Mouse (Mus musculus) frontal cortex, postnatal 14 days (tissue): ENCODE results near the gene Coro6.
A peak's percentile ranks its signal among the peaks of the same experiment; 100 is the strongest.

Experiments
- DNase-seq, 2 experiments: peaks; one replicate each; pipeline ENCODE4 v3.0.0; 2022; ENCODE audit warnings: low spot score in 2 of 2

Gene Coro6

GRCm38 (mm10) chr11:77462283-77463100 lies at the start of gene Coro6:
Coro6 (plus strand) TSS chr11:77462411.
- no peak for DNase-seq

- DNase-seq, result no peak
These were observed 47.9 kb upstream of the Coro6 start for GRCm38 (mm10) chr11:77414141-77414839.

GRCm38 (mm10) chr11:77416212-77417000 lies 45.8 kb upstream of the Coro6 start:
- no peak for DNase-seq

- no peak for DNase-seq
These were observed 44.2 kb upstream of the Coro6 start for GRCm38 (mm10) chr11:77418021-77418420.

GRCm38 (mm10) chr11:77423175-77423859 lies 38.9 kb upstream of the Coro6 start:
- no peak for DNase-seq

GRCm38 (mm10) chr11:77428446-77428845 lies 33.8 kb upstream of the Coro6 start:
- no peak for DNase-seq

GRCm38 (mm10) chr11:77437026-77437425 lies 25.2 kb upstream of the Coro6 start:
- DNase-seq, result no peak

- DNase-seq, result no peak
These were observed 22.1 kb upstream of the Coro6 start for GRCm38 (mm10) chr11:77440081-77440480.

- no peak for DNase-seq
These were observed 21.2 kb upstream of the Coro6 start for GRCm38 (mm10) chr11:77441020-77441419.

GRCm38 (mm10) chr11:77442186-77443170 lies 19.7 kb upstream of the Coro6 start:
- DNase-seq, result no peak

- DNase-seq, result no peak
These were observed 17.3 kb upstream of the Coro6 start for GRCm38 (mm10) chr11:77444939-77445338.

GRCm38 (mm10) chr11:77446628-77447041 lies 15.6 kb upstream of the Coro6 start:
- peak in 1 of 2 experiments; percentile 42 for DNase-seq

GRCm38 (mm10) chr11:77449224-77449623 lies 13.0 kb upstream of the Coro6 start:
- no peak for DNase-seq

- DNase-seq, result no peak
These were observed 10.5 kb upstream of the Coro6 start for GRCm38 (mm10) chr11:77451670-77452069.

- no peak for DNase-seq
These were observed 8.8 kb upstream of the Coro6 start for GRCm38 (mm10) chr11:77453388-77453787.

- no peak for DNase-seq
These were observed 6.3 kb upstream of the Coro6 start for GRCm38 (mm10) chr11:77455770-77456510.

- DNase-seq, result no peak
These were observed 5.3 kb upstream of the Coro6 start for GRCm38 (mm10) chr11:77456866-77457265.

- DNase-seq, result no peak
These were observed 355 bp upstream of the Coro6 start for GRCm38 (mm10) chr11:77461856-77462255.

- DNase-seq, result no peak
These were observed 862 bp downstream of the Coro6 start for GRCm38 (mm10) chr11:77463101-77463445.

- DNase-seq, result no peak
These were observed 1.6 kb downstream of the Coro6 start for GRCm38 (mm10) chr11:77463786-77464185.
